Mouse (Mus musculus) midbrain, embryonic 15.5 days (tissue): ENCODE results near the gene Trp53bp2. TPM values are rescaled to one million over a fixed set of nuclear protein-coding genes. Genes with fewer than 3 reads are reported as not detected.

ENCODE experiments used
- ATAC-seq: fragments of 200-750 bp; cut with Nextera tagmentation; replicated peaks from 2 replicates; pipeline ENCODE4 v1.8.0; 2017; ENCODE audit warnings: moderate TSS enrichment
- H3K27ac ChIP-seq: fragments of 300-500 bp; sonication (generic); 2 replicates; pipeline ENCODE4 v1.5.1; 2015; ENCODE audit warnings: mild to moderate bottlenecking, inconsistent platforms
- H3K27me3 ChIP-seq: fragments of 300-500 bp; sonication (generic); replicated peaks from 2 replicates; pipeline ENCODE4 v1.6.1; 2015; ENCODE audit warnings: inconsistent platforms
- H3K36me3 ChIP-seq: fragments of 300-500 bp; sonication (generic); replicated peaks from 2 replicates; pipeline ENCODE4 v1.6.1; 2015; ENCODE audit warnings: inconsistent platforms
- H3K4me1 ChIP-seq: fragments of 300-500 bp; sonication (generic); 2 replicates; pipeline ENCODE4 v1.6.1; 2015; ENCODE audit warnings: inconsistent platforms
- H3K4me2 ChIP-seq: fragments of 300-500 bp; sonication (generic); 2 replicates; pipeline ENCODE4 v1.6.1; 2015; ENCODE audit warnings: inconsistent platforms, mild to moderate bottlenecking, moderate library complexity
- H3K4me3 ChIP-seq: fragments of 300-500 bp; sonication (generic); 2 replicates; pipeline ENCODE4 v1.5.1; 2015; ENCODE audit warnings: mild to moderate bottlenecking, inconsistent platforms
- H3K9ac ChIP-seq: fragments of 300-500 bp; sonication (generic); 2 replicates; pipeline ENCODE4 v1.6.1; 2015; ENCODE audit warnings: mild to moderate bottlenecking, inconsistent platforms
- H3K9me3 ChIP-seq: fragments of 300-500 bp; sonication (generic); 2 replicates; pipeline ENCODE4 v1.6.1; 2016; ENCODE audit warnings: inconsistent platforms
- WGBS: fragments of 180-500 bp; shearing (Covaris S2); methylation state at CpG from one replicate; pipeline ENCODE4 v1.1.7; 2015; ENCODE audit warnings: mixed read lengths; 5-methylcytosine and 5-hydroxymethylcytosine counted together
- polyA plus RNA-seq: library from polyadenylated mRNA; unstranded; fragments of >200 nt; fragmentation: Nextera tagmentation; extraction: Ambion mirVana; gene quantifications from 2 replicates; pipeline ENCODE4 v1.2.1, GENCODE M21; 2015

The Trp53bp2 gene
- polyA plus RNA-seq, 1 experiment from 2014 or later = 19.5 TPM

- no peak overlapping the region for H3K9ac ChIP-seq
- no peaks in the 10 kb centered on the region for H3K27me3 ChIP-seq
- no peak overlapping the region for H3K4me3 ChIP-seq
- no peaks in the 10 kb centered on the region for H3K4me1 ChIP-seq
- no peak overlapping the region for H3K4me2 ChIP-seq
- WGBS = 87% methylated on average over 7 of the region's 7 CpGs
- H3K27ac ChIP-seq = no peak overlapping the region
- ATAC-seq = no peak
- no peaks in the 10 kb centered on the region for H3K36me3 ChIP-seq
- H3K9me3 ChIP-seq = no peaks in the 10 kb centered on the region
Measured at GRCm38 (mm10) chr1:182380683-182381082, 28.3 kb upstream of the Trp53bp2 start.

GRCm38 (mm10) chr1:182381327-182381726 is 27.6 kb upstream of the Trp53bp2 start:
- Histone ChIP-seq H3K4me1 (no peaks in the 10 kb centered on the region), H3K27me3 (no peaks in the 10 kb centered on the region), H3K9ac (no peak overlapping the region), H3K36me3 (no peaks in the 10 kb centered on the region), H3K4me2 (no peak overlapping the region), H3K4me3 (no peak overlapping the region), H3K9me3 (no peaks in the 10 kb centered on the region), H3K27ac (no peak overlapping the region)
- no peak for ATAC-seq
- WGBS = 81% methylated on average over 3 of the region's 3 CpGs

- Histone ChIP-seq H3K36me3 (no peaks in the 10 kb centered on the region), H3K27me3 (no peaks in the 10 kb centered on the region), H3K9me3 (no peaks in the 10 kb centered on the region), H3K4me3 (no peak overlapping the region), H3K4me2 (no peak overlapping the region), H3K9ac (no peak overlapping the region), H3K27ac (no peak overlapping the region), H3K4me1 (no peaks in the 10 kb centered on the region)
- no peak for ATAC-seq
- WGBS = 25% methylated on average over 9 of the region's 9 CpGs
Measured at GRCm38 (mm10) chr1:182383096-182383495, 25.9 kb upstream of the Trp53bp2 start.

DNA sequence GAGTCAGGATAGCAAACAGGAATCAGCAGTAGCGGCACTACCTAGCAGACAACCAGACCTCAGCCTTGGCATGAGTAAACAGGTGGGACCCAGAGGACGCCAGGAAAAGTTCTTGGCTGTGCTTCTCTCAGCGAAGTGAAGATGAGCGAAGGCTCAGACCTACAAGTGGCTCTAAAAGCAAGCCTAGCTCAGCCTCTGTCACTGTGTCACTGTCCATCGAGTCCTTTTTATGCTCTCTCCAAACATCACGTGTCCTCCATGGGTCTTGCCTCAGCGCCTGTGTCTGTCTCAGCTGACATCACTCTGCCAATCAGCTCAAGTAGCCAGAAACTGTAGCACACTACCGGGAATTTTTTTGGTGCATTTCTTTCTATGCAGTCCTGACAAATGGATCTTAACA is 22.5 kb upstream of the Trp53bp2 start:
- Histone ChIP-seq H3K4me1 (no peaks in the 10 kb centered on the region), H3K36me3 (no peaks in the 10 kb centered on the region), H3K4me2 (no peak overlapping the region), H3K27ac (no peak overlapping the region), H3K27me3 (no peaks in the 10 kb centered on the region), H3K4me3 (no peak overlapping the region), H3K9me3 (no peaks in the 10 kb centered on the region), H3K9ac (no peak overlapping the region)
- no peak for ATAC-seq
- WGBS = 93% methylated on average over 8 of the region's 8 CpGs

DNA sequence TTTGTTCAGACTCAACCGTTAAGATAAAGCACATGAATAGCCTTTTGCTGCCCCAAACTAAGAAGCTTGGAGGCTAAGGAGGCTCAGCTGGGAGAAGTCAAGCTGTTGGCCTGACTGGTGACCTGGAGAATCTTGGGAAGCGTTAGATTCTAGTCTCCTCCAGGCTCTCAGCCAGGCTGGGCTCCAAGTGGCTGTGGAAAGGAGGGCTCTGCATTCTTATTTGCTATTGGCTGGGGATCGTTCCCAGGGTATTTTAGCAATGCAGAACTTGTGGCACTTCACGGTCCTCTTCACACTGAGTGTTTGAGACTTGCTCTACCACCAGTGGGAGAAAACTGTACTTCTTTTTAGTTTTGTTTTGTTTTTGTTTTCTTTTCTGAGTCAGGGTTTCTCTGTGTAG is 20.2 kb upstream of the Trp53bp2 start:
- Histone ChIP-seq H3K27me3 (no peaks in the 10 kb centered on the region), H3K27ac (no peak overlapping the region), H3K9me3 (no peaks in the 10 kb centered on the region), H3K36me3 (no peaks in the 10 kb centered on the region), H3K4me2 (no peak overlapping the region), H3K9ac (no peak overlapping the region), H3K4me1 (no peaks in the 10 kb centered on the region), H3K4me3 (no peak overlapping the region)
- 60% methylated on average over 4 of the region's 4 CpGs for WGBS
- ATAC-seq = no peak

DNA sequence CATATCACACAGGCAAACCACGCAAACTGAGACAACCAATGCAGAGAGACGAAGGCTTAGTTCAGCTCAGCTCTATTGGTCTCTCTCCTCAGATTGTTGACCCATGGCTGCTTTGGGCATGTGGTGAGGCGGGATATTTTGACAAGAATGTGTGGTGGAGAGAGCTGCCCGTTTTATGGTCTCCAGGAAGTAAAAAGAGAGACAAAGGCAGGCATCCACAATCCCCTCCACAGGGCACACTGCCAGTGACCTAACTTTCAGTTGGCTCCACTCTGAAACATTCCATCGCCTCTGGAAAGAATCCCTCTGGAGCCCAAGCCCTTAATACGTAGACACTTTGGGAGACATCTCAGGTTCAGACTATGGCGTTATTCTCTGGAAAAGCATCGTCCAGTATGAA is 10.8 kb upstream of the Trp53bp2 start:
- H3K4me1 ChIP-seq = no peaks in the 10 kb centered on the region
- WGBS = 66% methylated on average over 8 of the region's 8 CpGs
- ATAC-seq = no peak
- H3K36me3 ChIP-seq = no peaks in the 10 kb centered on the region
- H3K9ac ChIP-seq = no peak overlapping the region
- no peaks in the 10 kb centered on the region for H3K9me3 ChIP-seq
- no peaks in the 10 kb centered on the region for H3K27me3 ChIP-seq
- H3K4me3 ChIP-seq = no peak overlapping the region
- H3K27ac ChIP-seq = no peak overlapping the region
- no peak overlapping the region for H3K4me2 ChIP-seq

GRCm38 (mm10) chr1:182398780-182399179 is 10.2 kb upstream of the Trp53bp2 start:
- Histone ChIP-seq H3K4me2 (no peak overlapping the region), H3K9me3 (no peaks in the 10 kb centered on the region), H3K9ac (no peak overlapping the region), H3K4me3 (no peak overlapping the region), H3K27me3 (no peaks in the 10 kb centered on the region), H3K4me1 (no peaks in the 10 kb centered on the region), H3K36me3 (no peaks in the 10 kb centered on the region), H3K27ac (no peak overlapping the region)
- WGBS = 79% methylated on average over 3 of the region's 3 CpGs
- no peak for ATAC-seq

DNA sequence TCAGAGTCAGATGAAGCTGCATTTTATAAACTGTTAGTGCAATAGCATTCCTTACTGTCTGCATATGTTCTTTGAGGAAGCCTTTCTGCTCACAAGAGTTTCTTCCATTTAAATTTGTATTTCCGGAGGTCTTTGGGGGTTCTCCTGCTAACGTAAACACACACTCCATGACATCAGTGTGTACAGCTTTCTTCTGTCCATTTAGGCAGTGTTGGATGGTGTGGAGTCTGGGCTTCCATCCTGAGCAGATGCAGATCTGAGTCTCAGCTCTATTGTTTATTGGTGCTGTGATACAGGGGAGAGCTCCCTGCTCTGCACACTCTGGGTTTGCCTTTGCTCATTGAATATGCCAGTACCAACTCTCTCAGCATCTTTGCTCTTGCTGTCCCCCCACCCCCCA is 9.8 kb upstream of the Trp53bp2 start:
- 82% methylated on average over 2 of the region's 2 CpGs for WGBS
- Histone ChIP-seq H3K4me2 (no peak overlapping the region), H3K27me3 (no peaks in the 10 kb centered on the region), H3K4me1 (no peaks in the 10 kb centered on the region), H3K9me3 (no peaks in the 10 kb centered on the region), H3K9ac (no peak overlapping the region), H3K27ac (no peak overlapping the region), H3K4me3 (no peak overlapping the region), H3K36me3 (no peaks in the 10 kb centered on the region)
- no peak for ATAC-seq

- no peak for ATAC-seq
- H3K9ac ChIP-seq = no peak overlapping the region
- H3K27ac ChIP-seq = no peak overlapping the region
- no peak overlapping the region for H3K4me3 ChIP-seq
- H3K27me3 ChIP-seq = no peaks in the 10 kb centered on the region
- WGBS = 94% methylated on average over 3 of the region's 3 CpGs
- H3K4me1 ChIP-seq = no peaks in the 10 kb centered on the region
- H3K4me2 ChIP-seq = no peak overlapping the region
- no peaks in the 10 kb centered on the region for H3K9me3 ChIP-seq
- H3K36me3 ChIP-seq = no peaks in the 10 kb centered on the region
Measured at GRCm38 (mm10) chr1:182399908-182400307, 9.1 kb upstream of the Trp53bp2 start.

- WGBS = 45% methylated on average over 13 of the region's 13 CpGs
- Histone ChIP-seq H3K36me3 (no peaks in the 10 kb centered on the region), H3K27me3 (no peaks in the 10 kb centered on the region), H3K4me1 (no peaks in the 10 kb centered on the region), H3K4me2 (no peak overlapping the region), H3K9me3 (no peaks in the 10 kb centered on the region), H3K9ac (no peak overlapping the region), H3K27ac (no peak overlapping the region), H3K4me3 (no peak overlapping the region)
- no peak for ATAC-seq
Measured at GRCm38 (mm10) chr1:182403076-182403475, 5.9 kb upstream of the Trp53bp2 start.

GRCm38 (mm10) chr1:182406621-182407020 is 2.4 kb upstream of the Trp53bp2 start:
- Histone ChIP-seq H3K36me3 (no peaks in the 10 kb centered on the region), H3K4me3 (no peak overlapping the region)
- WGBS = 85% methylated on average over 4 of the region's 4 CpGs

GRCm38 (mm10) chr1:182408243-182408642 is 729 bp upstream of the Trp53bp2 start:
- H3K27ac ChIP-seq = peak overlapping the region; percentile 96
- 4% methylated on average over 13 of the region's 13 CpGs for WGBS
- H3K27me3 ChIP-seq = no peaks in the 10 kb centered on the region
- no peaks in the 10 kb centered on the region for H3K36me3 ChIP-seq
- peak overlapping the region; percentile 89 for H3K4me3 ChIP-seq
- ATAC-seq = peak; percentile 21; the same call in 1 of the 2 replicates
- peak overlapping the region; percentile 85 for H3K9ac ChIP-seq
- H3K4me1 ChIP-seq = peaks cover 24% of the 10 kb centered on the region
- H3K9me3 ChIP-seq = no peaks in the 10 kb centered on the region
- H3K4me2 ChIP-seq = peak overlapping the region; percentile 64

More at GRCm38 (mm10) chr1:182406621-182407020, 2.4 kb upstream of the Trp53bp2 start:
- Histone ChIP-seq H3K9ac (no peak overlapping the region), H3K4me2 (no peak overlapping the region), H3K27ac (no peak overlapping the region), H3K9me3 (no peaks in the 10 kb centered on the region), H3K27me3 (no peaks in the 10 kb centered on the region), H3K4me1 (peaks cover 18% of the 10 kb centered on the region)
- no peak for ATAC-seq

- Histone ChIP-seq H3K36me3 (no peaks in the 10 kb centered on the region), H3K27ac (peak overlapping the region; percentile 96), H3K9ac (peak overlapping the region; percentile 85), H3K4me1 (peaks cover 27% of the 10 kb centered on the region), H3K9me3 (no peaks in the 10 kb centered on the region), H3K4me2 (peak overlapping the region; percentile 64), H3K4me3 (peak overlapping the region; percentile 89), H3K27me3 (no peaks in the 10 kb centered on the region)
- WGBS = under 1% methylated on average over 34 of the region's 34 CpGs
- ATAC-seq = peak; percentile 76
Measured at GRCm38 (mm10) chr1:182409401-182410173, 615 bp downstream of the Trp53bp2 start.
